Mouse (Mus musculus) lung, adult 2 months (tissue): ENCODE data around the gene Usp44. TPM values are rescaled to one million over a fixed set of nuclear protein-coding genes. Genes with fewer than 3 reads are reported as not detected.
"Not testable (repeated sequence)": the region's sequence is repeated elsewhere in the genome, so short reads cannot be mapped to it uniquely, and the experiment has no call there.

ENCODE experiments used
- DNase-seq: peaks from one replicate; pipeline ENCODE4 v3.0.0; 2022
- H3K4me1 ChIP-seq: fragments of 200-500 bp; 2 replicates; pipeline ENCODE4 v1.6.1; 2011; ENCODE audit warnings: low read length; ENCODE audit not compliant: control insufficient read depth, insufficient read depth
- H3K4me3 ChIP-seq: fragments of 200-500 bp; replicated peaks from 2 replicates; pipeline ENCODE3; 2011; ENCODE audit warnings: low read depth, mild to moderate bottlenecking, control low read depth, low read length; ENCODE audit errors: extremely low read depth
- CTCF ChIP-seq: fragments of 200-500 bp; IDR thresholded peaks from 2 replicates; pipeline ENCODE4 v1.5.1; 2011; ENCODE audit warnings: mild to moderate bottlenecking, low read length, control low read depth; ENCODE audit not compliant: insufficient read depth
- POLR2A ChIP-seq: fragments of 200-500 bp; IDR thresholded peaks from 2 replicates; pipeline ENCODE4 v1.6.1; 2011; ENCODE audit warnings: low read depth, mild to moderate bottlenecking, control low read depth, low read length, borderline replicate concordance; ENCODE audit errors: extremely low read depth
- WGBS: fragments of 180-500 bp; shearing (Covaris S2); methylation state at CpG from one replicate; pipeline ENCODE4 v1.1.7; 2018; 5-methylcytosine and 5-hydroxymethylcytosine counted together
- polyA plus RNA-seq: library from polyadenylated mRNA; depleted of rRNA; stranded (reverse); fragments of >200 nt; gene quantifications from 2 replicates; pipeline ENCODE4 v1.2.3, GENCODE M21; 2012

Usp44 gene
- polyA plus RNA-seq, 1 experiment, result 0.37 TPM

- WGBS, result 72% methylated on average over 10 of the region's 10 CpGs
- TF ChIP-seq POLR2A (no peak), CTCF (no peak)
- no peak for DNase-seq
Measured at GRCm38 (mm10) chr10:93813755-93814154, 17.6 kb upstream of the Usp44 start.

DNA sequence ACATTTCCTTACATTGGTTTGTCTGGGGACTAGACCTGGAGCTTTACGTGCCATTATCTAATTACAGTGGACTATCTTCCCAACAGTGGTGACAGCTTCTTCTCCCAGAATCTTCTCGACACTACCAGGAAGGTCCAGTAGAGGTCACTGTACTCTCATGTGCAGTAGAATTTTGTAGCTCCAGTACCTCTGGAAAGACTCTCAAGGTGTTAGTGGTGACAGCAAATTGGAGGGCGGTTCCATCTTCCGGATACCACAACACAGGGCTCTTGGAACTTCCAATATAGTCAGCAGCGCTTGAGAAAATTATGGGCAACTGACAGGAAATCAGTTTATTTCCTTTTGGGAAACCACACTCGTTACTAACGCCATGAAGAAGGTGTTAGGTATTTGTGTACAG lies 12.7 kb upstream of the Usp44 start:
- WGBS, result 25% methylated on average over 7 of the region's 7 CpGs
- Histone ChIP-seq H3K4me3 (no peak overlapping the region), H3K4me1 (no peaks in the 10 kb centered on the region)
- DNase-seq, result peak; percentile 54
- TF ChIP-seq POLR2A (no peak), CTCF (0 out of 2 replicates have a peak, but pooled peaks have one; percentile 24)

More at GRCm38 (mm10) chr10:93813755-93814154, 17.6 kb upstream of the Usp44 start:
- no peaks in the 10 kb centered on the region for H3K4me1 ChIP-seq
- no peak overlapping the region for H3K4me3 ChIP-seq

GRCm38 (mm10) chr10:93829898-93830831 lies 1.2 kb upstream of the Usp44 start:
- Histone ChIP-seq H3K4me3 (no peak overlapping the region), H3K4me1 (peaks cover 4% of the 10 kb centered on the region; the same call in 1 of the 2 replicates)
- TF ChIP-seq CTCF (no peak), POLR2A (no peak)
- no peak for DNase-seq
- WGBS, result 61% methylated on average over 9 of the region's 9 CpGs

DNA sequence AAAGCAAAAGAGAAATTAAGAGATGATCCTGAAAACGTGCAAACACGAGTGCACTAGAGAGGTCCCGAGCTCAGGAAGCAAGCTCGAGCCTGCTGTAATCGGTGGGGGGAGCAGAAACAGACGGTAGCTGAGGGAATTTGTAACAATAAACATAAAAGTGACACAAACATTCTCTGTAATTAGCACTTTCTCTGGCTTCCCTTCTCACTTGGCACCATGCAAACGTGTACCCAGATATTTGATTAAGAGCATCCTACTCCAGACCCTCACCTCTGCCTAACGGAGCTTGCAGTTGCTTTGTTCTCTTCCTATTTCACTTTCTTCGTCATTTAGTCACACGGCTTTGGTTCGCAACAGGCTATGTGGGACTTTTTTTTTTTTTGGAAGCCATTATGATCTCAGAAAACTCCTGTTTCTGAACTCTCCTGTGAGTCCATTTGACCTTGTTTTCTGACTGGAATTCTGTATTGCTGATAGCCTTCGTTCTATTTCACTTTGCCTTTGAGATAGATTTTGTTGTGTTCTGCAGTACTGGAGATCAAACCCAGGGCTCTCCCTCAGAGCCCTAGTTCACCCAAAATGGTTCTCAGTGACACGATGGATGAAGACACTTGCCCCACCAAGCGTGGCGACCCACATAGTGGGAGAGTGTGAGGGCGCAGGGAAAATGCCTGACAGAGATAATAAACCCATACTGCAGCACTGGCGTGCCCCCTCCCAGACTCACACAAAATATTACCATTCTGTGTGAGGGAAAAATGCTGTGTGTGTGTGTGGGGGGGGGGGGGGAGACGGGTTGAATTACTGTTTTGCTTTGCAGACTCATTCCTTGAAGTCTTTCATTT lies 597 bp downstream of the Usp44 start:
- DNase-seq, result no peak
- peak overlapping the region; percentile 13 for H3K4me3 ChIP-seq
- H3K4me1 ChIP-seq, result peaks cover 4% of the 10 kb centered on the region; the same call in 1 of the 2 replicates
- WGBS, result 21% methylated on average over 18 of the region's 18 CpGs
- TF ChIP-seq POLR2A, result no peak
- no peak for TF ChIP-seq CTCF

GRCm38 (mm10) chr10:93832811-93833210 lies 1.5 kb downstream of the Usp44 start:
- 46% methylated on average over 9 of the region's 9 CpGs for WGBS
- TF ChIP-seq CTCF (no peak), POLR2A (no peak)
- H3K4me3 ChIP-seq, result no peak overlapping the region
- H3K4me1 ChIP-seq, result peaks cover 4% of the 10 kb centered on the region; the same call in 1 of the 2 replicates
- no peak for DNase-seq

DNA sequence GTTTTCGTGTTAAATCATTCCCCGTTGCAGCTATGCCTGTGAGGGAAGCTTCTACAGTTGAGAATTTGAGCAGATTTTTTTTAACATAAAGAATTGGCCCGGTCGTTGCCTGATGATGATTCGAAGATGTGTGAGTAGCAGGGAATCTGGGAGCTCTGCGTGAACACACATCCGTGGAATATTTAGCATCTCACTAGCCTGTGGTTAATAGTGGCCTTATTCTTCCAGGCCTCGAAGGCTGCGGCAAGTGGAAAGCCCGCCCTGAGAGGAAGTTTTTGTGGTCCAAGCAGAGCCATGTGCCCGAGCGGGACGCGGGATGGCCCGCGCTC lies 2.0 kb downstream of the Usp44 start:
- TF ChIP-seq POLR2A, result no peak
- no peak for TF ChIP-seq CTCF
- Histone ChIP-seq H3K4me1 (peaks cover 4% of the 10 kb centered on the region; the same call in 1 of the 2 replicates), H3K4me3 (no peak overlapping the region)
- WGBS, result 4% methylated on average over 16 of the region's 16 CpGs
- no peak for DNase-seq

- DNase-seq, result peak; percentile 54
Measured at GRCm38 (mm10) chr10:93833699-93834393, 2.5 kb downstream of the Usp44 start.

DNA sequence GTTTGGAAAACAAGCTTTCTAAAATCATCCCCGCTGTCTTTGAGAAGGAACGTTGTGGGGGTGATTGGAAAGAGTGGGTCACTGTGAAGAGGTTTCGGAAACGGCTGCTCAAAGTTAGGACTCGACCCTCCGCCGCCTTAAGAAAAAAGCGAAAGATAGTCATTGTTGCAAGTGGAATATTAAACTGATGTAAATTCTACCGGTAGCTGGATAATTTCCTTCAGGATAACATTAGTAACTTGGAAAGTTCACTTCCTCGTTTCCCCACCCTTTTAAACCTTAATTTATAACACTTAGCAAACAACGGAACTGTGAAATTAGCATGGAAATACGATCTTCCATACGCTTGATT lies 3.0 kb downstream of the Usp44 start:
- peaks cover 4% of the 10 kb centered on the region; the same call in 1 of the 2 replicates for H3K4me1 ChIP-seq
- TF ChIP-seq POLR2A, result no peak
- TF ChIP-seq CTCF, result no peak

More at GRCm38 (mm10) chr10:93833699-93834393, 2.5 kb downstream of the Usp44 start:
- TF ChIP-seq CTCF, result no peak
- TF ChIP-seq POLR2A, result no peak
- Histone ChIP-seq H3K4me1 (peaks cover 4% of the 10 kb centered on the region; the same call in 1 of the 2 replicates), H3K4me3 (peak overlapping the region; percentile 41)
- under 1% methylated on average over 74 of the region's 75 CpGs for WGBS

GRCm38 (mm10) chr10:93835115-93835514 lies 3.8 kb downstream of the Usp44 start:
- DNase-seq, H3K4me3 ChIP-seq, H3K4me1 ChIP-seq: not testable (repeated sequence)
- WGBS, result 85% methylated on average over 7 of the region's 7 CpGs

More for the DNA sequence above, 3.0 kb downstream of the Usp44 start:
- no peak for DNase-seq
- peak overlapping the region; percentile 41 for H3K4me3 ChIP-seq
- 7% methylated on average over 13 of the region's 13 CpGs for WGBS
